Mouse (Mus musculus): ENCODE measurements at regions not wholly inside any gene's neighbourhood (a gene's known extent, or its start where the extent isn't known, plus 50 kb on each side); places are given as distances from the start of the nearest gene placed in this dataset.
"Not testable (repeated sequence)": the region's sequence is repeated elsewhere in the genome, so short reads cannot be mapped to it uniquely, and the experiment has no call there.

DNA sequence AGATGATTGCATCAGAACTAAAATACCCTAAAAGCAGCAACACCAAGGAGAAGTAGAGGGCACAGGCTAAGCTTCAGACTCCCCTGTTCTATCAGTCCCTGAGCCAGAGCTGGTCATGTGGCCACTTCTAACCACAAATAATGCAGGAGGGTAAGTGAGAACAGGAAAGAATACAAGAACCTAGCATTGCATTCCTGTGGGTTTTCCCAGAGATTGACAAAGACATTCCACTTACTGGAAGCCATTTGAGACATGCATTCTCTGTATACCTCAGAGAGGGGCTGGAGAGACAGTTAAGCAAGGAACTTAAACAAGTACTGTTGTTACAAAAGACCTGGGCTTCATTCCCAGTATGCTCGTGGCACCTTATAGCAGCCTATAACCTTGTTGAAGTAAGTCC is 662.7 kb downstream of the Rab28 start:
- Histone ChIP-seq H3K36me3 (replicated peaks) (no peaks in the 10 kb centered on the region), H3K4me1 (no peaks in the 10 kb centered on the region), H3K27ac (no peak overlapping the region), H3K4me3 (no peak overlapping the region), H3K27me3 (ENCODE audit: poor library complexity, severe bottlenecking) (no peaks in the 10 kb centered on the region), H3K9me3 (no peaks in the 10 kb centered on the region)
- no peak for DNase-seq (ENCODE audit: extremely low spot score, low spot score)
- 71% methylated on average over 1 of the region's 1 CpGs for WGBS

DNA sequence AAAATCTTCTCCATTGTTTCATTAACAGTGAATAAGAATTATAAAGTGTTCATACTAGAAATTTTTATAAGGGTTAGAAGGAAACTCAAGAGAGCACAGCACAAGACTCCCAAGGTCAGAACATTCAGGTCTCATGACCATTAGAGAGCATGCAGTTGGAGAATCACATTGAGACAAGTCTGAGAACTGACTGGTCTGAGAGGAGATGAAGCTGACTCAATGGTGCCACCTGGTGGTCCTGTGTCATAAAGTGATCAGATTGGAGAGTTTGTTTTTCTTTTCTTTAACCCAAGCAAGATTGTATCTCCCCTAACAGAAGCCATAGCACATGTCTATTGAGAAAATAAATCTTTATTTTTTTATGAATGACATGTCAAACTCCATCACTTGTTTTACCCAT is 663.5 kb downstream of the Rab28 start:
- H3K36me3 ChIP-seq (replicated peaks): no peaks in the 10 kb centered on the region
- no peaks in the 10 kb centered on the region for H3K27me3 ChIP-seq (ENCODE audit: poor library complexity, severe bottlenecking)
- H3K4me3 ChIP-seq: no peak overlapping the region
- no peak overlapping the region for H3K27ac ChIP-seq
- no peaks in the 10 kb centered on the region for H3K9me3 ChIP-seq
- peak; percentile 53 for DNase-seq (ENCODE audit: extremely low spot score, low spot score)
- H3K4me1 ChIP-seq: no peaks in the 10 kb centered on the region

DNA sequence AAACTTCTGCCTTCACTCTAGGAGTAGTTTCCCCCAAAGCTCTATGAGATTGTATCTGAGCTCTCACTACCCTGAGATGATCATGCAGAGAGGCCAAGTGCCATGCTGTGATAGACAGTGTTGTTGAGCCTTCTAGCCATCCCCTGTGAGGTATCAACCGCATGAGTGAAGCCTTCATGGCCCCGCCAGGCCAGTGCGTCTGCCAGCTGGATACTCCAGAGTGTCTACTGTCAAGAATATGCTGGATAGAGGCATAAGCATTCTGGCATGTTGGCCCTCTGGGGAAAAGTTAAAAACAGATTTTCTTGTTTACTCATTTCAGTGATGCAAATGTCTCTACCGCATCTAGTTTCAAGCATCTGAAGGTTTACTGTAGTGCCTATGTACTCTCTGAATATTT is 669.2 kb downstream of the Rab28 start:
- no peak overlapping the region for H3K4me3 ChIP-seq

DNA sequence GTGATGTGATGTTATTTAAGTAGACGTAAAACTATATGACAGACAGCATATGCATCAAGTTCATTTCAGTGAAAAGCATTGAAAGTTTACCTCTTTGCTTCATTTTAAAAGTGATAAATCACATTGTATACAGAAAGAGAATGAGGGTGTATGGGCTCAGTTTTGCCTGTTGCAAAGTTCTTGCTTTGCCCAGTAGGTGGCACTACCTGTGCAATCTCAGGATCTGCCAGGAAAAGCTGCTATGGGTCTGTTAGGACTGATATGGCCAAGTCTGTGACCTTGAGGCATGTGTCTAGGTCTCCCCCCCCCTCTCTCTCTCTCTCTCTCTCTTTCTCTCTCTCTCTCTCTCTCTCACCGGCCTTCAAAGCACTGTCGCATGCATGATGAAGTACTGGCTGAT is 701.3 kb downstream of the Rab28 start:
- 63% methylated on average over 3 of the region's 3 CpGs for WGBS

More for the DNA sequence above, 669.2 kb downstream of the Rab28 start:
- Histone ChIP-seq H3K36me3 (replicated peaks) (no peaks in the 10 kb centered on the region), H3K27me3 (ENCODE audit: poor library complexity, severe bottlenecking) (no peaks in the 10 kb centered on the region), H3K4me1 (no peaks in the 10 kb centered on the region), H3K9me3 (no peaks in the 10 kb centered on the region), H3K27ac (no peak overlapping the region)
- DNase-seq (ENCODE audit: extremely low spot score, low spot score): no peak
- whole genome bisulfite sequencing: 89% methylated on average over 4 of the region's 4 CpGs

DNA sequence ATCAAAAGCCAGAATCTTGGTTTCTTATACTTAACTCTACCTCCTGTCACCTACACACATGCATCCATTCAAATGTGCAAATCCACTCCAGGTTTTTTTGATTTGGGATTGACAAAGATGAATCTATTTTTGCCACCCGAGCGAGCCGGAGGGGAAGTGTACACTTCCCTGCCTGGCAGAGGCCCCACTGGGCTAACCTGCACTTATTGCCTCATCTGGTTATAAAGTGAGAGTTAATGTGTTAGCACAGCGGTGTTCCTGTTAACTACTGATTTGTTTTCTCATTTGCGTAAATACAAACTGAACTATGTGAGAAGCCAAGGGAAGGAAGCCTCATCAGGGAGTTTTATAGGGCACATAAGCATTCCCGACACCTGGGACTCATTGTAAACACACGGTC is 721.4 kb downstream of the Rab28 start:
- no peaks in the 10 kb centered on the region for H3K9me3 ChIP-seq
- H3K4me3 ChIP-seq: no peak overlapping the region
- no peaks in the 10 kb centered on the region for H3K4me1 ChIP-seq
- no peak overlapping the region for H3K27ac ChIP-seq
- no peaks in the 10 kb centered on the region for H3K27me3 ChIP-seq (ENCODE audit: poor library complexity, severe bottlenecking)
- H3K36me3 ChIP-seq (replicated peaks): no peaks in the 10 kb centered on the region
- 84% methylated on average over 7 of the region's 7 CpGs for WGBS
- no peak for DNase-seq (ENCODE audit: extremely low spot score, low spot score)

More for the DNA sequence above, 701.3 kb downstream of the Rab28 start:
- Histone ChIP-seq H3K9me3 (no peaks in the 10 kb centered on the region), H3K27ac (no peak overlapping the region), H3K4me3 (no peak overlapping the region), H3K4me1 (no peaks in the 10 kb centered on the region), H3K36me3 (replicated peaks) (no peaks in the 10 kb centered on the region), H3K27me3 (ENCODE audit: poor library complexity, severe bottlenecking) (no peaks in the 10 kb centered on the region)
- DNase-seq (ENCODE audit: extremely low spot score, low spot score): peak; percentile 15

DNA sequence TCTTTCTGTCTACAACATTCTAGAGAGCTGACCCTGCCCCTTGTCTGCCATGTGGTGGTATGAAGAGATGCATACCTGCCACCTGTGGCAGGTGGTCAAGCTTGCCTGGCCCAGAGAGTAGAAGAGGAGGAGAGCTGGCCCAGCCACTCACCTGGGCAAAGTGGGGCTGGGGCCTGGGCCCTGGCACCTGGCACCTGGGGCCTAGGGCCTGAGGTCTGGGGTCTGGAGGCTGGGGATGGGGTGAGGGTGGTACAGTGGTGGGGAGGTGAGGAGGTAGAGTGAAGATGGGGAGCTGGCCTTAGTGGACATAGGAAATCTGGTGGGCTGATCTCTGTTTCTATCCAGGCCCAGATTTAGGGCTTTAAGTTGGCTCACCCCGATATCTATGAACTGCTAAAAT is 733.1 kb downstream of the Rab28 start:
- no peaks in the 10 kb centered on the region for H3K4me1 ChIP-seq
- 97% methylated on average over 1 of the region's 1 CpGs for WGBS
- H3K27me3 ChIP-seq (ENCODE audit: poor library complexity, severe bottlenecking): no peaks in the 10 kb centered on the region

DNA sequence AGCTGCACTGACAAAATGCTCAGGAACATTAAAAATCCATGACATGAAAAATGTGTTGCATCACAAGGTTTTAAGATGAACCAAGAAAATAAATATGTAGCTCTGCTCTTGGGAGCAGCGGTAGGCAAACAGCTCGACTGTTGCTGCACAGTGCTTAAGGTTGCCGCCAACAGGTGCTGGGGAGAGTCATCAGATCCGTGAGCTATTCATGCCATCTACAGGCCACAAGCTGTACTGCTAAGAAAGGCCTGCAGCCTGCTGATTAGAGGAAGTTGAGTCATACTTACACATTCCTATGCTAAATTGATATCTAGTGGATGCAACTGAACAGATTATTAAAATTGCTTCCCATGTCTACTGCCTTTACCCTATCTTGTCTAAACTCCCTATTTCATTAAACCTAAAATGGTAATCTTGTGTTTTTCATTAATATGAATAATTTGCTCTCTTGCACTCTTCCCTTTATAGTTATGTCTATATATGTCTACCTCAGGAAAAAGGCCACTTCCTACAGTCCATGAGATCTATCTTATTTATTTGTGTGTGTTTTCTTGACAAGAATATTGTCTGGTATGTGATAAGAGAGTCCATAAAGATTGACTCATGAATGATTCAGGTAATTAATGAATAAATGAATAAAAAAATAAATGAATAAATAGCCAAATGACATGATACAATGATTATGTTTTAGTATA is 754.9 kb downstream of the Rab28 start:
- H3K9me3 ChIP-seq: no peaks in the 10 kb centered on the region
- no peaks in the 10 kb centered on the region for H3K36me3 ChIP-seq (replicated peaks)
- H3K4me3 ChIP-seq: no peak overlapping the region
- DNase-seq (ENCODE audit: extremely low spot score, low spot score): peak; percentile 39
- no peak overlapping the region for H3K27ac ChIP-seq
- H3K27me3 ChIP-seq (ENCODE audit: poor library complexity, severe bottlenecking): no peaks in the 10 kb centered on the region
- no peaks in the 10 kb centered on the region for H3K4me1 ChIP-seq
- WGBS: 3% methylated on average over 4 of the region's 4 CpGs

More for the DNA sequence above, 733.1 kb downstream of the Rab28 start:
- Histone ChIP-seq H3K9me3 (no peaks in the 10 kb centered on the region), H3K4me3 (no peak overlapping the region), H3K36me3 (replicated peaks) (no peaks in the 10 kb centered on the region), H3K27ac (no peak overlapping the region)
- no peak for DNase-seq (ENCODE audit: extremely low spot score, low spot score)

DNA sequence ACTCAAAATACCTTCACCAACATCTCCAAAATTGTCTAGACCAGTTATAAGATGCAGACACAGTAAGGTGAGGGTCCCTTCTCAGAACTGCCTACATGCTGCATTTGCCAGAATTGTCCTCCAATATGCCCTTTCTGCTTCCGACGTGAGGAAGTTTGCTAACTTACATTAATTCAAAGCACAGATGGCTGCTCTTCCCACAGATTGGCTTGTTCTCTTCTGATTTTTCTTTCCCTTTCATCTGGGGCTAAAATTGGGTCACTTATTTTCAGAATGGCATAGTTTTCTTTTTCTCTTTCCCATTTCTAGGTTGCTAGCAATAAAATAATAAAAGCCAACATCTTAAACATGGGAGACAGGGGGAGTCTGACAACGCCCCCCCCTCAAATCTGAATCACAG is 778.8 kb downstream of the Rab28 start:
- Histone ChIP-seq H3K27ac (no peak overlapping the region), H3K36me3 (replicated peaks) (no peaks in the 10 kb centered on the region), H3K27me3 (ENCODE audit: poor library complexity, severe bottlenecking) (no peaks in the 10 kb centered on the region), H3K4me1 (no peaks in the 10 kb centered on the region), H3K4me3 (no peak overlapping the region), H3K9me3 (no peaks in the 10 kb centered on the region)
- DNase-seq (ENCODE audit: extremely low spot score, low spot score): no peak
- 85% methylated on average over 3 of the region's 3 CpGs for WGBS

DNA sequence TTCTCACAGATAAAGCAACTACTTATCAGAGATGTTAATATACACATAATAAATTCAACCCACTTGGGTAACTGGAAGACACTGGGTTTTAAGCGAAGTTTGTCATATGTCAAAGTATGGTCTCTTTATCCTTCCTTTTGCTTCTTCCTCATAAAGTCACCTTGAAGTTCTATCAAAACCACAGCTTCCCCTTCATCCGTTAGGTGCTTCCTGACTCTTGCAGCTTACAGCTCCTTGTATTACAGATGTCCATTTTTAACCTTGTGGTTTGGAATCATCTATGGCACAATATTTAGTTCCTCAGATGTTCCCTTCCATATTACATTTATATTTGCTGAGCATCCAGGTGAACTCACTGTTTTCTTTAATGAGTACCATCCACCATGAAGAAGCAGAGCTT is 787.0 kb downstream of the Rab28 start:
- no peaks in the 10 kb centered on the region for H3K4me1 ChIP-seq
- H3K36me3 ChIP-seq (replicated peaks): no peaks in the 10 kb centered on the region
- no peak overlapping the region for H3K27ac ChIP-seq
- 82% methylated on average over 2 of the region's 2 CpGs for WGBS
- H3K9me3 ChIP-seq: no peaks in the 10 kb centered on the region
- DNase-seq (ENCODE audit: extremely low spot score, low spot score): no peak
- H3K27me3 ChIP-seq (ENCODE audit: poor library complexity, severe bottlenecking): no peaks in the 10 kb centered on the region
- no peak overlapping the region for H3K4me3 ChIP-seq

DNA sequence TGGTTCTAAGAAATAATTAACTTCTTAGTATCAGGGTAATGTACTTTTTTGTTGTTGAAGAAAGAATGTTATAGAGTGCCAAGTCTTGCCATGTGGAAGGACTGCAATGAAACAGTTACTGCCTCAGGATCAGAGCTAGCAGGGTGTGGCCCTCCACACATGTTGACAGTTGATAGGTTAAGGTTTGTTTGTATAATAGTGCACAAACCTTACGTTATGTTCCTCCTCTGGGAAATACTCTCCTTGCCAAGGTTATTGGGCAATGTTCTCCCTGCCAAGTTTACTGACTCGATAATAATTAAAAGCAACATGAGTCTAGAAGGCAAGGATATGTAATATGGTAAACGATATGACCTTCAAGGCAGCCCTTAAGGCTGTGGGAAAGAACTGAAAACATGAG is 799.2 kb downstream of the Rab28 start:
- no peak overlapping the region for H3K4me3 ChIP-seq
- 89% methylated on average over 3 of the region's 3 CpGs for WGBS
- no peaks in the 10 kb centered on the region for H3K4me1 ChIP-seq
- DNase-seq (ENCODE audit: extremely low spot score, low spot score): no peak
- no peak overlapping the region for H3K27ac ChIP-seq
- no peaks in the 10 kb centered on the region for H3K27me3 ChIP-seq (ENCODE audit: poor library complexity, severe bottlenecking)
- H3K9me3 ChIP-seq: no peaks in the 10 kb centered on the region
- H3K36me3 ChIP-seq (replicated peaks): no peaks in the 10 kb centered on the region

DNA sequence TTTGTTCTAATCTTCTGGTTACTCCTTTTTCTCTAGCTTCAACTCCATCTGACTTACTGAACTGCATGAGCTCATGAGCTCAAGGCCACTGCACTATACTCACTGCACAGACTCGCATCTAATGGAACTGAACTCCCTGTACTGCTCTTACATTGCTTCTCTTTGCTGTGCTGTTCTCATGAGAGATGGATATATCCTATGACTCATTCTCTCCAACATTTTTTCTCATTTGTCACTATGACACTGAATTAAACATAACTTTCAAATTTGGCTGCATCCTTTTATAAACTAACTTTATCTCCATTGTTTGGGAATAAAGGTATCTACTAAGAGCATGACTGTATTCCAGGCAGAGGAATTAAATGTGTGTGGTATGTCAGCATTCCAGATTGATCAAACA is 806.2 kb downstream of the Rab28 start:
- Histone ChIP-seq H3K27me3 (ENCODE audit: poor library complexity, severe bottlenecking) (no peaks in the 10 kb centered on the region), H3K9me3 (no peaks in the 10 kb centered on the region), H3K36me3 (replicated peaks) (no peaks in the 10 kb centered on the region), H3K4me3 (no peak overlapping the region), H3K27ac (no peak overlapping the region), H3K4me1 (no peaks in the 10 kb centered on the region)
- no peak for DNase-seq (ENCODE audit: extremely low spot score, low spot score)
- 82% methylated on average over 1 of the region's 1 CpGs for WGBS

DNA sequence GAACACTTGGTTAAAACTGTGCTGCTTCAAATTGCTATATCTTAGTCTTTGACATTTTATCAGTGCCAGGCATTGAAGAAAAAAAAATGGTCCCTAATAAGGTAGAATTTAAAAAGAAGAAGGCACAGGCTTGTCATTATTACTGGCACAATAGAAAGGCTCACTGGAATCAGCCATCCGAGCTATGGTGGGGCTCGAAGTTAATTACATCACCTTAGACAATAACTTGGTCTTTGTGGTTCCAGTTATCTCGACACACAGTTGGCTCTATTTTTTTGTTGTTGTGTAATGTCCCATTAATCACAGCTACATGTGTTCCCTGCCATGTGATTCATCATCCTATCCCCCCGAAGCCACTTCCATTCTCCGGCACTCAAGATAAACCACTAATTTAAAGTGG is 825.1 kb downstream of the Rab28 start:
- Histone ChIP-seq H3K27me3 (ENCODE audit: poor library complexity, severe bottlenecking) (no peaks in the 10 kb centered on the region), H3K27ac (no peak overlapping the region), H3K4me1 (no peaks in the 10 kb centered on the region), H3K36me3 (replicated peaks) (no peaks in the 10 kb centered on the region), H3K4me3 (no peak overlapping the region), H3K9me3 (no peaks in the 10 kb centered on the region)
- WGBS: 71% methylated on average over 5 of the region's 5 CpGs
- no peak for DNase-seq (ENCODE audit: extremely low spot score, low spot score)

DNA sequence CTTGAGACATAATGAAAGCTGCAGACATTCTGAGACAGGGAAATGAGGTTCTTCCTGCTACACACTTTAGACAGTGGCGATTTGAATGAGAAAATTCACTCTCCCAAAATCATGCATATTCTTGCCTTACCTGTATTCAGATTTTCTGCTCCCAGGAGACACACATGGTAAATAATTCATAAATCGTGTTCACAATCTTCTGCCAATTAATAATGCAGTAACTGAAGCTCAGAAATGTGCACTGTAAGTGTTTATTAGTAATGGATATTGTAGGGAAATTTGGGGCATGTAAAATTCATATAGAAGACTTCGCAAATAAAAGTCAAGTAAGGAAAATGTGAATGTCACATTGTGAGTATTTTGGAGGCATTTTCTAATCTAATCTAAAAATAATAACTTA is 830.2 kb downstream of the Rab28 start:
- H3K9me3 ChIP-seq: no peaks in the 10 kb centered on the region
- 79% methylated on average over 3 of the region's 3 CpGs for WGBS
- no peak overlapping the region for H3K4me3 ChIP-seq
- DNase-seq (ENCODE audit: extremely low spot score, low spot score): no peak
- no peaks in the 10 kb centered on the region for H3K27me3 ChIP-seq (ENCODE audit: poor library complexity, severe bottlenecking)
- no peak overlapping the region for H3K27ac ChIP-seq
- H3K4me1 ChIP-seq: no peaks in the 10 kb centered on the region
- H3K36me3 ChIP-seq (replicated peaks): no peaks in the 10 kb centered on the region

DNA sequence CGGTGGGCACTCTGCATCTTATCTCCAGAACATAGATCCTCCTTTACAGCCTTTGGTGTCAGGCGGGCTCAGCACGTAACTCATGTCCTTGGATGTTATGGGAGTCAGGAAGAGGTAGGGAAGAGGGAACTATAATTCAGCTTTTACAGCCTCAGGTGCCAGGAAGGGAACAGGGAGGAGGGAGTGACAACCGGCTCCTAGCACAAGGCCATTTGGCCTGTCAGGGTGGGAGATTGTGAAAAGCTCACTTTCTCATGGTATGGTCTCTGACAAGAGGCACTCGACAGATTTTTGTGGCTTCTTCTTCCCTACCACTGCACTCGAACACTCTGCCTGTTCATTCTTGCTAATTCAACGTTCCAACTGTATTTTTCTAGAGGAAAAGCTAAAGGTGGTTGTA is 845.6 kb downstream of the Rab28 start:
- WGBS: 94% methylated on average over 7 of the region's 7 CpGs
- H3K4me3 ChIP-seq; DNase-seq (ENCODE audit: extremely low spot score, low spot score); H3K4me1 ChIP-seq; H3K36me3 ChIP-seq (replicated peaks); H3K27ac ChIP-seq; H3K27me3 ChIP-seq (ENCODE audit: poor library complexity, severe bottlenecking); H3K9me3 ChIP-seq: not testable (repeated sequence)

All from forebrain, embryonic 10.5 days (tissue).